In the genomic region with DNA sequence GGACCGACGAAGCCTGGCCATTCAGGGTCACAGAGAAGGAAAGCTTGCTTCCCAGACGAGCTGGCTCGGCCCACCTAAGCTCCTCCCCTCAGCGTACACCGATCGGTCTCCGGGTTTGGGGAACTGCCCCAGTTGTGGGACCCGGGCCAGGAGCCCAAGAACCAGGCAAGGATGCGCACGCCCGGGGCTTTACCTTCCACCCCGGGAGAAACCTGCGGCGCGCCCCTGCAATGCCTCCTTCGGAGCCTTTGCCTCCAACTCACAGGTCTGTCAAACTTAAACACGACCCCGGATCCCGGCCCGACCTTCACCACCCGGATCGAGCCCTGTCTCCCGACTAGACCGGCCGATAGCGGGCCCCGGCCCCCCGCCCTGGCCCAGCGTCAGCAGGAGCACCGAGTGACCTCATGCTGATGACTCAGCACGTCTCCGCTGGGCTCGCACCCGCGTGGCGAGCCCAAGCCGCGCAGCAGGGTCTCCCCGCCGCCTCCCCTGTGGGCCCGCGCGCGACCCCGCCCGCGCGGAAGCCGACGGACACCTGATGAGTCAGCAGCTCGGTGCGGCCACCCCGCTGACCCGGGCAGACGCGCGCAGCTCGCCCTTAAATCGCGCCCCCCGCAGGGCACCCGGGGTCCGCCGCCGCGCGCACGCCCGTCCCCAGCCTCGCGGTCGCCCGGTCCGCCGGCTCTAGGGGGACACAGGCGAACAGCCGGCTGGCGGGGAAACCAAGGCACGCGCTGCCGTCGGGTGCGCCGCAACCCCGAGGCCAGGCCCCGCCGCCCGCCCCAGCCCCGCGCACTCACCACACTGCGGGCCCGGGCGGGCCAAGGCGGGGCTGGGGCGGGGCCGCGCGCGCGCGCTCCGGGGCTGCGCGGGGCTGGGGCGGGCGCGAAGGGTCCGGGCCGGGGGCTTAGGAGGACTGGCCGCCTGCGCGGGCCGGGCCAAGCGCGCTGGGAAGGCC, we compare ENCODE assay signal across 8 mouse cellular contexts. TPM values are rescaled to one million over a fixed set of nuclear protein-coding genes. Genes with fewer than 3 reads are reported as not detected.
DNase-seq lines count a peak whose midpoint lies in the region; ATAC-seq lines count a peak whose summit lies in the region.

No protein-coding gene starts in this region.

- ATAC-seq in liver, embryonic 11.5 days (replicated peaks; ENCODE audit: low FRiP score), result peak; percentile 79

- H3K27ac ChIP-seq in liver, embryonic 11.5 days (ENCODE audit: low read depth, low read length), result peak overlapping the region; percentile 94

- under 1% methylated on average over 97 of the region's 116 CpGs for WGBS in liver, embryonic 11.5 days

- peak overlapping the region; percentile 95 for H3K4me2 ChIP-seq in liver, embryonic 11.5 days

- H3K36me3 ChIP-seq in liver, embryonic 11.5 days (ENCODE audit: control insufficient read depth, insufficient read depth, low read length), result peaks cover 9% of the 10 kb centered on the region; the same call in 1 of the 2 replicates

- H3K9ac ChIP-seq in liver, embryonic 11.5 days (ENCODE audit: low read depth, low read length), result peak overlapping the region; percentile 92

- H3K4me1 ChIP-seq in liver, embryonic 11.5 days (replicated peaks; ENCODE audit: control insufficient read depth, insufficient read depth, low read length), result peaks cover 50% of the 10 kb centered on the region

- H3K27me3 ChIP-seq in liver, embryonic 11.5 days (replicated peaks; ENCODE audit: control insufficient read depth, insufficient read depth, low read length), result no peaks in the 10 kb centered on the region

- H3K9me3 ChIP-seq in liver, embryonic 11.5 days (ENCODE audit: control insufficient read depth, low read length), result no peaks in the 10 kb centered on the region

- DNase-seq in layer of hippocampus, adult 11-12 months (ENCODE audit: low spot score), result peak; percentile 70
- no peak for DNase-seq in layer of hippocampus, adult 9-10 months (ENCODE audit: low spot score)
- peak; percentile 71 for DNase-seq in embryo, embryonic 9.5 days (ENCODE audit: extremely low spot score)
- DNase-seq in heart, adult 11 months, result peak; percentile 98
- DNase-seq in kidney, adult 11 months, result peak; percentile 86
- peak; percentile 79 for DNase-seq in liver, embryonic 11.5 days (ENCODE audit: low spot score)
- DNase-seq in monocyte, adult 2 months (ENCODE audit: low read depth in 1 of 2, low spot score in 2 of 2), result peak; percentile 63 to 72
- DNase-seq in spleen, postnatal 14 days (ENCODE audit: low spot score in 2 of 2), result peak; percentile 60 to 70

- peak overlapping the region; percentile 78 for H3K4me3 ChIP-seq in liver, embryonic 11.5 days (ENCODE audit: low read depth, low read length)

RNA-seq across cellular contexts. Expression of a gene that starts 0.6 kb away (rescaled TPM):
- 32.6 and 34.8 TPM in 2 replicates for polyA plus RNA-seq in liver, embryonic 11.5 days (2014; fragmentation: Nextera tagmentation; extraction: Ambion mirVana)

RNA-seq across cellular contexts. Expression of a gene that starts 7.8 kb away (rescaled TPM):
- 48.6 and 54.8 TPM in 2 replicates for polyA plus RNA-seq in liver, embryonic 11.5 days (2014; fragmentation: Nextera tagmentation; extraction: Ambion mirVana)

RNA-seq across cellular contexts. Expression of a gene that starts 10.7 kb away (rescaled TPM):
- polyA plus RNA-seq in liver, embryonic 11.5 days (2014; fragmentation: Nextera tagmentation; extraction: Ambion mirVana), result 18.5 and 21.2 TPM in 2 replicates

RNA-seq across cellular contexts. Expression of a gene that starts 15.1 kb away (rescaled TPM):
- 165 and 175 TPM in 2 replicates for polyA plus RNA-seq in liver, embryonic 11.5 days (2014; fragmentation: Nextera tagmentation; extraction: Ambion mirVana)

RNA-seq across cellular contexts. Expression of a gene that starts 15.1 kb away (rescaled TPM):
- polyA plus RNA-seq in liver, embryonic 11.5 days (2014; fragmentation: Nextera tagmentation; extraction: Ambion mirVana), result 0.34 and 0.60 TPM in 2 replicates
